Mouse (Mus musculus) kidney, postnatal 0 days (tissue): Measurements from ENCODE around the gene C1qc. TPM values are rescaled to one million over a fixed set of nuclear protein-coding genes. Genes with fewer than 3 reads are reported as not detected.
A peak's percentile ranks its signal among the peaks of the same experiment; 100 is the strongest.

ENCODE experiments used
- ATAC-seq: fragments of 200-750 bp; cut with Nextera tagmentation; replicated peaks from 2 replicates; pipeline ENCODE4 v1.8.0; 2017; ENCODE audit warnings: low read depth, moderate number of reproducible peaks, moderate TSS enrichment, moderate library complexity; ENCODE audit not compliant: low FRiP score
- DNase-seq: peaks from one replicate; pipeline ENCODE4 v3.0.0-alpha.2; 2016; ENCODE audit warnings: low spot score
- H3K27ac ChIP-seq: fragments of 300-500 bp; sonication (generic); 2 replicates; pipeline ENCODE4 v1.5.1; 2014; ENCODE audit warnings: mild to moderate bottlenecking
- H3K27me3 ChIP-seq: fragments of 300-500 bp; sonication (generic); 2 replicates; pipeline ENCODE4 v1.6.1; 2014; ENCODE audit warnings: low read length, mixed read lengths; ENCODE audit not compliant: insufficient read depth
- H3K36me3 ChIP-seq: fragments of 300-500 bp; sonication (generic); 2 replicates; pipeline ENCODE4 v1.6.1; 2014; ENCODE audit warnings: low read length, mixed read lengths; ENCODE audit not compliant: insufficient read depth
- H3K4me1 ChIP-seq: fragments of 300-500 bp; sonication (generic); replicated peaks from 2 replicates; pipeline ENCODE4 v1.6.1; 2014; ENCODE audit warnings: antibody characterized with exemption, low read length, mixed read lengths; ENCODE audit not compliant: insufficient read depth
- H3K4me2 ChIP-seq: fragments of 300-500 bp; sonication (generic); 2 replicates; pipeline ENCODE4 v1.6.1; 2014; ENCODE audit warnings: mild to moderate bottlenecking, low read length, moderate library complexity, mixed read lengths
- H3K4me3 ChIP-seq: fragments of 300-500 bp; sonication (generic); replicated peaks from 2 replicates; pipeline ENCODE4 v1.5.1; 2014; ENCODE audit warnings: low read depth, low read length
- H3K9ac ChIP-seq: fragments of 300-500 bp; sonication (generic); 2 replicates; pipeline ENCODE4 v1.6.1; 2014; ENCODE audit warnings: low read depth, low read length
- H3K9me3 ChIP-seq: fragments of 300-500 bp; sonication (generic); replicated peaks from 2 replicates; pipeline ENCODE4 v1.6.1; 2016; ENCODE audit warnings: low read length, inconsistent platforms, mixed read lengths
- CTCF ChIP-seq: IDR thresholded peaks from 2 replicates; pipeline ENCODE4 v1.5.1; 2016; ENCODE audit warnings: antibody characterized with exemption, low read depth, mild to moderate bottlenecking, moderate library complexity
- WGBS: fragments of 180-500 bp; shearing (Covaris S2); extraction: QIAGEN DNeasy Blood & Tissue Kit; methylation state at CpG from one replicate; pipeline ENCODE4 v1.1.7; 2014; 5-methylcytosine and 5-hydroxymethylcytosine counted together
- polyA plus RNA-seq: library from polyadenylated mRNA; unstranded; fragments of >200 nt; fragmentation: Nextera tagmentation; extraction: Ambion mirVana; gene quantifications from 2 replicates; pipeline ENCODE4 v1.2.1, GENCODE M21; 2015

C1qc gene
- polyA plus RNA-seq, 1 experiment from 2014 or later, result 34.6 TPM

- no peak overlapping the region for H3K27ac ChIP-seq
These were observed 6.3 kb upstream of the C1qc start for GRCm38 (mm10) chr4:136899154-136899553.

DNA sequence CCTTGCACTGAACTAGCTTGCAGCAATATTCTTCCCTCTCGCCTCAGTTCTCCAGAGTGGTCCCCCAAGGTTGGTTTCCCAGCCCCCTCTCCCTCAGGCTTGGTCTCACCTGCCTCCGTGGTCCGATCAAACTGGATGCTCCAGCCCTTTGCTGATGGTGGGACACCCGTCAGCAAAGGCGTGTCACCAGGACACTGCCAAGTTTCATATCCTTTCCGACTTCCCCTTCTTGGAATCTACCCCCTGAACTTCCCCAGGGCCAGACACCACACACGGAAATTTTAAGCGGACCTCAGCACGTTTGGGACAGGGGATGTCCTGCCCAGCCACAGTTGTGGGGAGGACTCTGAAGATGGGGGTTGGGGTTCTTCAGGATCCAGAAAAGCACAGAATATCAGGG lies 5.8 kb upstream of the C1qc start, which contains the start of gene C1qa:
TSS of gene C1qa (minus strand) at position 167 of the 400 bp plus-strand sequence.
- H3K9me3 ChIP-seq, result no peaks in the 10 kb centered on the region
- H3K27ac ChIP-seq, result no peak within 1 kb of the TSS
- no peaks in the 10 kb centered on the region for H3K36me3 ChIP-seq
- 72% methylated on average over 9 of the region's 9 CpGs for WGBS
- TF ChIP-seq CTCF, result no peak
- no peak within 1 kb of the TSS for H3K9ac ChIP-seq
- no peaks in the 10 kb centered on the region for H3K4me1 ChIP-seq
- H3K4me3 ChIP-seq, result no peak within 1 kb of the TSS
- peaks cover 23% of the 10 kb centered on the region; the same call in 1 of the 2 replicates for H3K27me3 ChIP-seq
- no peak for ATAC-seq
- no peak for DNase-seq
- no peak within 1 kb of the TSS for H3K4me2 ChIP-seq

More at GRCm38 (mm10) chr4:136899154-136899553, 6.3 kb upstream of the C1qc start:
- DNase-seq, result no peak
- peak; percentile 54 for TF ChIP-seq CTCF
- H3K4me2 ChIP-seq, result no peak overlapping the region
- H3K4me1 ChIP-seq, result no peaks in the 10 kb centered on the region
- peaks cover 23% of the 10 kb centered on the region; the same call in 1 of the 2 replicates for H3K27me3 ChIP-seq
- no peak overlapping the region for H3K4me3 ChIP-seq
- no peaks in the 10 kb centered on the region for H3K36me3 ChIP-seq
- no peak for ATAC-seq
- no peak overlapping the region for H3K9ac ChIP-seq
- H3K9me3 ChIP-seq, result no peaks in the 10 kb centered on the region
- WGBS, result 65% methylated on average over 7 of the region's 7 CpGs

DNA sequence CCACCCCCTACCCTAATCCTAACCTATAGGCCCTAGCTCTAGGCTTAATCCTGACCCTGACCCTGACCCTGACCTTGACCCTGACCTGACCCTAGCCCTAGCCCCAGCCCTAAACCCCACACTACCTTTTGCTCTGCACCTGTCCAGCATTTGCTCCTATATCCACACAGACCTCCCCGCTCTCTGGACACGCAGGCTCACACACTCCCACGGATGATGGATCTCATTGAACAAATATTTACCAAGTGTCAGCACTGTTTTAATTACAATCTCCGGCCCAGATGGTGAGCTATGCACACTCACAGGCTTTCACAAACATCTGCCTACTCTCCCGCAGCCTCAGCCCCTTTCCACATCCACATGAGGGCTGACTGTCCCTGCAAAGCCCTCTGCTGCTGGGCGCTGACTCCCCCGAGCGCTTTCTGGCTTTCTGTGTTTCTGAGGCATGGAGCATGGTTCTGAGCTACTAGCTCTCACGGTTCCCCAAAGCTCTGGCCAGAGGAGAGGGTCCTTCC lies 5.3 kb upstream of the C1qc start:
- 25% methylated on average over 9 of the region's 9 CpGs for WGBS
- H3K9me3 ChIP-seq, result no peaks in the 10 kb centered on the region
- no peak overlapping the region for H3K4me3 ChIP-seq
- H3K27ac ChIP-seq, result no peak overlapping the region
- H3K4me2 ChIP-seq, result no peak overlapping the region
- no peak overlapping the region for H3K9ac ChIP-seq
- no peak for TF ChIP-seq CTCF
- H3K36me3 ChIP-seq, result no peaks in the 10 kb centered on the region
- DNase-seq (no peak), ATAC-seq (no peak)
- no peaks in the 10 kb centered on the region for H3K4me1 ChIP-seq
- peaks cover 22% of the 10 kb centered on the region; the same call in 1 of the 2 replicates for H3K27me3 ChIP-seq

- H3K9ac ChIP-seq, result no peak overlapping the region
These were observed 3.6 kb upstream of the C1qc start for GRCm38 (mm10) chr4:136896461-136896860.

GRCm38 (mm10) chr4:136895861-136896260 lies 3.0 kb upstream of the C1qc start:
- Histone ChIP-seq H3K4me2 (0 out of 2 replicates have a peak overlapping the region, but pooled peaks have one; percentile 23), H3K4me3 (no peak overlapping the region)

More at GRCm38 (mm10) chr4:136896461-136896860, 3.6 kb upstream of the C1qc start:
- Histone ChIP-seq H3K4me3 (no peak overlapping the region), H3K27me3 (peaks cover 15% of the 10 kb centered on the region; the same call in 1 of the 2 replicates), H3K9me3 (no peaks in the 10 kb centered on the region), H3K27ac (no peak overlapping the region), H3K36me3 (no peaks in the 10 kb centered on the region), H3K4me2 (no peak overlapping the region), H3K4me1 (no peaks in the 10 kb centered on the region)
- ATAC-seq (no peak), DNase-seq (no peak)
- 29% methylated on average over 10 of the region's 10 CpGs for WGBS
- TF ChIP-seq CTCF, result no peak

DNA sequence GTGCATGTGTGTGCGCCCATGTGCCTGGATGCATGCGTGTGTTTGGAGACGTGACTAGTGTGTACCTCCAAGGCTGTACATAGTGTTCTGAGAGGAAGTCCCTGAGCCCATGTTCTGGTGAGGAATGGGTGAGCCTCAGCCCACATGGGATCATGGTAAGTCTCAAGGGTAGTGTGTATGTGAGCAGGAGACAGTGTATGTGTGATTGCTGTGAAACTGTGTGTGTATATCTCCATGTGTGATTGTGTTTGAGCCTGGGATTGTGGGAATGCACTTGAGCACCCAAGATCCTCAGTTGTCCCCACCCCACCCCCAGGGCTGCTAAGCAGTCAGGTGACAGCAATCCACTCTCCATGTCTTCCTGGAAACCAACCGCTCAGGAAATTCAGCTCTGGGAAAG lies 2.0 kb upstream of the C1qc start:
- TF ChIP-seq CTCF, result no peak
- Histone ChIP-seq H3K4me2 (no peak overlapping the region), H3K36me3 (no peaks in the 10 kb centered on the region), H3K9me3 (no peaks in the 10 kb centered on the region), H3K9ac (no peak overlapping the region), H3K27me3 (peaks cover 15% of the 10 kb centered on the region; the same call in 1 of the 2 replicates), H3K4me3 (no peak overlapping the region), H3K4me1 (no peaks in the 10 kb centered on the region), H3K27ac (no peak overlapping the region)
- DNase-seq (no peak), ATAC-seq (no peak)
- WGBS, result 66% methylated on average over 4 of the region's 4 CpGs

More at GRCm38 (mm10) chr4:136895861-136896260, 3.0 kb upstream of the C1qc start:
- Histone ChIP-seq H3K27me3 (peaks cover 15% of the 10 kb centered on the region; the same call in 1 of the 2 replicates), H3K4me1 (no peaks in the 10 kb centered on the region), H3K27ac (no peak overlapping the region), H3K36me3 (no peaks in the 10 kb centered on the region), H3K9ac (no peak overlapping the region), H3K9me3 (no peaks in the 10 kb centered on the region)
- ATAC-seq, result no peak
- DNase-seq, result no peak
- TF ChIP-seq CTCF, result no peak
- 3% methylated on average over 15 of the region's 15 CpGs for WGBS
